Mouse (Mus musculus) cerebellum, postnatal 36 days (tissue): Measurements from ENCODE around the gene Sult2a6.

Source experiments
- DNase-seq, 2 experiments: peaks; one replicate each; pipeline ENCODE4 v3.0.0; 2021 to 2022; ENCODE audit warnings: mixed read lengths in 2 of 2

The Sult2a6 gene

DNA sequence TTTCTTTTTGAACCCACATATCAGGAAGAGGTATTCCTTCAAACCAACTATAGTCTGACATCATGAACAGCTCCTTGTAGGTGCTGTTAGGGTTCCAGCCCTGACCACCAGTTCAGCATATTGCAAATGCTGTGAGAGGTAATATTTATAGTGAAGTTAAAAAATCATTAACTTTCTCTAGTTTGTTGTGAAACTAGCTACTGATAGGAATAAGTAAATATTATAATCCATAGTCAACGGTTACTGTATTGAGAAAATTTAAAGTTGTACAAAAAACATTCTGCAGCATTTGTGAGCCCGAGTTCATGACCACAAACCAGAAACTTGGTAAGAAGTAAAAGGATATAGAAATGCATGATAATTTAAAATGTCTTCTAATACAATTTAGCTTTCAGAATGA is at the start of gene Sult2a6:
Gene Sult2a6, minus strand, starts transcription at position 101 of the 400 bp plus-strand sequence.
- DNase-seq: no peak

- no peak for DNase-seq
These were observed 39.4 kb downstream of the Sult2a6 start for GRCm38 (mm10) chr7:14215231-14215630.

DNA sequence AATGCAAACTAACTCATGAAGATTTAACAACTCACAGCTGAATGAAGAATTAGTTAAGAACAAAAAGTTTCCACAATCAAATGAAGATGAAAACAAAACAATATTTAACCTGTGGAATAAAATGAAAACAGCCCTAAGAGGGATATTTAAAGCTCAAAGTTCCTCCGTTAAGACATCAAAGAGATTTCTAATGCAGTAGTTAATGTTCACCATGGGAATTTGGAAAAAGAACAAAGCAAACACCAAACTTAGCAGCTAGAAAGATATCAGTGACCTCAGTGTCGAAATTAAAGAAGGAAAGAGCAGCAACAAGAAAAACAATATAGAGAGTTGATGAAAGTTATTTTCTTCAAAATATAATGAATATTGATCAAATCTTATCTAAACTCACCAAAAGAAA is 51.3 kb downstream of the Sult2a6 start:
- DNase-seq: no peak

DNA sequence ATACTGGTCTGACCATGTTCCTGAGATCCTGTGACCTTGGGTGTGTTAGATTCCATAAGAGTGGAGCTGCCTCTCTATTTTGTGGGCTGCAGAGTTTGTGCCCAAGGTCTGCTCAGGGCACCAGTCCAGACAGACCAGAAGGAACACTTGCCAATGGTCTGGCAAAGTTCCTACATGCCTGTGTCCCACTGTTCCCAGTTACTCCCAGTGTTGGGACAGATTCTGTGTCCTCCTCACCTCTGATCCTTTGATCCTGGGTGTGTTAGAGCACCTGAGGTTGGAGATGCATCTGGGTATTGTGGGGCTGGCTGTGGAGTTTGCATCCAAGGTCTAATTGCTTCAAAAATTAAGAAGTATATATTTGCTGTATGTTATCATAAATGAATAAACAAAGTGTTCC is 52.2 kb downstream of the Sult2a6 start:
- no peak for DNase-seq
